Mouse (Mus musculus) brain, embryonic 14.5 days (tissue): ENCODE data around the gene Chaf1a. TPM values are rescaled to one million over a fixed set of nuclear protein-coding genes. Genes with fewer than 3 reads are reported as not detected.
"Not testable (repeated sequence)": the region's sequence is repeated elsewhere in the genome, so short reads cannot be mapped to it uniquely, and the experiment has no call there.

ENCODE experiments used
- DNase-seq: peaks from one replicate; pipeline ENCODE4 v3.0.0-alpha.2; 2011; ENCODE audit warnings: low read depth
- CTCF ChIP-seq: fragments of 200-500 bp; IDR thresholded peaks from 2 replicates; pipeline ENCODE4 v1.5.1; 2012; ENCODE audit warnings: inconsistent platforms, mild to moderate bottlenecking, moderate library complexity, borderline replicate concordance; ENCODE audit not compliant: insufficient read depth, insufficient read length; ENCODE audit errors: extremely low read depth
- POLR2A ChIP-seq: fragments of 200-500 bp; IDR thresholded peaks from 2 replicates; pipeline ENCODE4 v1.6.1; 2012; ENCODE audit warnings: mild to moderate bottlenecking, inconsistent platforms, borderline replicate concordance; ENCODE audit not compliant: poor library complexity, insufficient read depth, insufficient read length, severe bottlenecking; ENCODE audit errors: extremely low read depth
- polyA plus RNA-seq: library from polyadenylated mRNA; depleted of rRNA; stranded (reverse); fragments of >200 nt; gene quantifications from 2 replicates; pipeline ENCODE4 v1.2.3, GENCODE M21; 2012

Chaf1a gene
- polyA plus RNA-seq, 1 experiment: 9.7 TPM

GRCm38 (mm10) chr17:56080781-56081585 lies 40.7 kb downstream of the Chaf1a start:
- TF ChIP-seq CTCF (no peak), POLR2A (no peak)
- peak; percentile 95 for DNase-seq

GRCm38 (mm10) chr17:56092312-56092711 lies 52.1 kb downstream of the Chaf1a start:
- TF ChIP-seq CTCF: no peak
- no peak for TF ChIP-seq POLR2A
- no peak for DNase-seq

GRCm38 (mm10) chr17:56092794-56093193 lies 52.6 kb downstream of the Chaf1a start:
- no peak for DNase-seq
- no peak for TF ChIP-seq POLR2A
- TF ChIP-seq CTCF: no peak

GRCm38 (mm10) chr17:56096883-56097282 lies 56.6 kb downstream of the Chaf1a start:
- no peak for TF ChIP-seq POLR2A
- TF ChIP-seq CTCF: no peak
- no peak for DNase-seq

- no peak for TF ChIP-seq POLR2A
- no peak for TF ChIP-seq CTCF
- no peak for DNase-seq
Measured at GRCm38 (mm10) chr17:56098180-56098579, 57.9 kb downstream of the Chaf1a start.

- DNase-seq: no peak
- TF ChIP-seq CTCF: 0 out of 2 replicates have a peak, but pooled peaks have one; percentile 2
- no peak for TF ChIP-seq POLR2A
Measured at GRCm38 (mm10) chr17:56098711-56099572, 58.7 kb downstream of the Chaf1a start.

GRCm38 (mm10) chr17:56100811-56101210 lies 60.6 kb downstream of the Chaf1a start:
- no peak for DNase-seq
- no peak for TF ChIP-seq CTCF
- no peak for TF ChIP-seq POLR2A

GRCm38 (mm10) chr17:56102158-56102557 lies 61.9 kb downstream of the Chaf1a start:
- TF ChIP-seq CTCF (no peak), POLR2A (no peak)
- DNase-seq: no peak

GRCm38 (mm10) chr17:56102927-56103326 lies 62.7 kb downstream of the Chaf1a start:
- no peak for DNase-seq
- no peak for TF ChIP-seq POLR2A
- TF ChIP-seq CTCF: no peak

- TF ChIP-seq CTCF (no peak), POLR2A (no peak)
Measured at GRCm38 (mm10) chr17:56103465-56104285, 63.4 kb downstream of the Chaf1a start.

GRCm38 (mm10) chr17:56104821-56105220 lies 64.6 kb downstream of the Chaf1a start:
- not testable (repeated sequence) for DNase-seq

More at GRCm38 (mm10) chr17:56103465-56104285, 63.4 kb downstream of the Chaf1a start:
- no peak for DNase-seq

GRCm38 (mm10) chr17:56106436-56106835 lies 66.2 kb downstream of the Chaf1a start:
- not testable (repeated sequence) for DNase-seq
